Mouse (Mus musculus) kidney, postnatal 0 days (tissue): ENCODE results near the gene Aff4. TPM values are rescaled to one million over a fixed set of nuclear protein-coding genes. Genes with fewer than 3 reads are reported as not detected.
A peak's percentile ranks its signal among the peaks of the same experiment; 100 is the strongest.

Experiments used
- ATAC-seq: fragments of 200-750 bp; cut with Nextera tagmentation; replicated peaks from 2 replicates; pipeline ENCODE4 v1.8.0; 2017; ENCODE audit warnings: low read depth, moderate number of reproducible peaks, moderate TSS enrichment, moderate library complexity; ENCODE audit not compliant: low FRiP score
- DNase-seq: peaks from one replicate; pipeline ENCODE4 v3.0.0-alpha.2; 2016; ENCODE audit warnings: low spot score
- H3K27ac ChIP-seq: fragments of 300-500 bp; sonication (generic); 2 replicates; pipeline ENCODE4 v1.5.1; 2014; ENCODE audit warnings: mild to moderate bottlenecking
- H3K27me3 ChIP-seq: fragments of 300-500 bp; sonication (generic); 2 replicates; pipeline ENCODE4 v1.6.1; 2014; ENCODE audit warnings: low read length, mixed read lengths; ENCODE audit not compliant: insufficient read depth
- H3K36me3 ChIP-seq: fragments of 300-500 bp; sonication (generic); 2 replicates; pipeline ENCODE4 v1.6.1; 2014; ENCODE audit warnings: low read length, mixed read lengths; ENCODE audit not compliant: insufficient read depth
- H3K4me1 ChIP-seq: fragments of 300-500 bp; sonication (generic); replicated peaks from 2 replicates; pipeline ENCODE4 v1.6.1; 2014; ENCODE audit warnings: antibody characterized with exemption, low read length, mixed read lengths; ENCODE audit not compliant: insufficient read depth
- H3K4me2 ChIP-seq: fragments of 300-500 bp; sonication (generic); 2 replicates; pipeline ENCODE4 v1.6.1; 2014; ENCODE audit warnings: mild to moderate bottlenecking, low read length, moderate library complexity, mixed read lengths
- H3K4me3 ChIP-seq: fragments of 300-500 bp; sonication (generic); replicated peaks from 2 replicates; pipeline ENCODE4 v1.5.1; 2014; ENCODE audit warnings: low read depth, low read length
- H3K9ac ChIP-seq: fragments of 300-500 bp; sonication (generic); 2 replicates; pipeline ENCODE4 v1.6.1; 2014; ENCODE audit warnings: low read depth, low read length
- H3K9me3 ChIP-seq: fragments of 300-500 bp; sonication (generic); replicated peaks from 2 replicates; pipeline ENCODE4 v1.6.1; 2016; ENCODE audit warnings: low read length, inconsistent platforms, mixed read lengths
- CTCF ChIP-seq: IDR thresholded peaks from 2 replicates; pipeline ENCODE4 v1.5.1; 2016; ENCODE audit warnings: antibody characterized with exemption, low read depth, mild to moderate bottlenecking, moderate library complexity
- WGBS: fragments of 180-500 bp; shearing (Covaris S2); extraction: QIAGEN DNeasy Blood & Tissue Kit; methylation state at CpG from one replicate; pipeline ENCODE4 v1.1.7; 2014; 5-methylcytosine and 5-hydroxymethylcytosine counted together
- polyA plus RNA-seq: library from polyadenylated mRNA; unstranded; fragments of >200 nt; fragmentation: Nextera tagmentation; extraction: Ambion mirVana; gene quantifications from 2 replicates; pipeline ENCODE4 v1.2.1, GENCODE M21; 2015

The Aff4 gene
- polyA plus RNA-seq, 1 experiment from 2014 or later, result 33.9 TPM

DNA sequence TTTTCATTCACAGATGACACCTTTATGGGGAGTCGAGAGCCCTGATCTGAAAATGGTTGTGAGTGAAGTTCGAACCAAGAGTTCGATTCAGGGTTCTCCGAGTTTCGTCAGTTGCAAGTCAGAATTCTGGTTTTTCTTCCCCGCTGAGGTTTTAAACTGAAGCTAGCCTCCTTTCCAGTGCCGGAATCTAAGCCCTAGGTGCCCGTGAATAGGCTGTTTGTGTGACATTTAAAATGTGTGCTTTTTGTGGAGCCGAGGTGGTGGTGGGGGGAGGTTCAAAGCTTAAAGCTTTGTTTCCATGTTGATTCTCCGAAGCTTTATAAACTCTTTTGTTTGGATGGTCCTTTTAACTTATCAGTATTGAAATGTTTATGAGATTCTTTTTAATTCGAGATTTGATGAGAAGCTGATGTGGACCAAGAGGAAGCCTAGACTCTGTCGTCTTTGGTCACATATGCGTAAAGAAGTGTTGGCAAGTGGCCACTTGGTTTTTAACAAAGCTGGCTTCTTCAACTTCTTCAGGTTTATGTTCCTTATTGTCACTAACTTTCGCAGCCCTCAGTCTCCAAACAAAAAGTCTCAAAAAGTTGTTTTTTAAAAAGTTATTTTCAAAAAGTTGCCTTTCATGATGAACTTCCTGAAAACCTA, 1.4 kb downstream of the Aff4 start:
- peak; percentile 36 for DNase-seq
- H3K4me2 ChIP-seq, result peak overlapping the region; percentile 95
- no peak for ATAC-seq
- peak overlapping the region; percentile 83 for H3K4me3 ChIP-seq
- WGBS, result 3% methylated on average over 14 of the region's 14 CpGs
- H3K4me1 ChIP-seq, result 0 out of 2 replicates have a peak, but pooled peaks cover 7% of the 10 kb centered on the region
- H3K27me3 ChIP-seq, result no peaks in the 10 kb centered on the region
- H3K27ac ChIP-seq, result peak overlapping the region; percentile 99
- no peaks in the 10 kb centered on the region for H3K9me3 ChIP-seq
- H3K36me3 ChIP-seq, result no peaks in the 10 kb centered on the region
- no peak for TF ChIP-seq CTCF
- peak overlapping the region; percentile 99 for H3K9ac ChIP-seq

DNA sequence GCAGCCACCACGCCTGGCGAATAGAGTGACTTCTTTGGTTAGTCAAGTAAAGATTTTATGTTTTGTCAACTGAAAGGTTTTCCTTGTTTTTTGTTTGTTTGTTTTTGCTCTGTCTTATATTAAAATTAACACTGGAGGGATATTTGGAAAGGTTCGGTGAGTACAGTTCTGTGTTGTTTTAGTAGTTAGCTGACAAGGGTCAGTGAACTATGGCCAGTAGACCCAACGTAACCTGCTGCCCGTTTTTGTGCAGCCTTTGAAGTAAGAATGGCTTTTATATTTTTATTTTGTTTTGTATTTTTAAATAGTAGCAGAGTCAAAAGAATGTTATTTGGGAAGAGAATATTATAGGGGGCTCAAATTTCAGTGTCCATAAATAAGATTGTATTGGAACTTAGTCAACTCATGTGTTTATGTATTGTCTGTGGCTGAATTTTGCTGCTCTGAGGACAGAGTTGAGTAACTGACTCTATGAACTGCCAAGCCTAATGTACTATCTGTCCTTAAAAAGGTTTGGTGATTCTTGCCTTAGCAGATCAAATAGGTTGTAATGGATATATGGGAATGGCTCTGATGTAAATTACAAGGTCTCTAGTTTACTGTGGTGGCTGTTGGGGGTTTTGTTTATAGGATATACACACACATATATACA, 8.0 kb downstream of the Aff4 start:
- no peak for TF ChIP-seq CTCF
- Histone ChIP-seq H3K4me3 (no peak overlapping the region), H3K27me3 (no peaks in the 10 kb centered on the region), H3K9ac (no peak overlapping the region), H3K4me1 (no peaks in the 10 kb centered on the region), H3K27ac (no peak overlapping the region), H3K9me3 (no peaks in the 10 kb centered on the region), H3K4me2 (no peak overlapping the region), H3K36me3 (no peaks in the 10 kb centered on the region)
- WGBS, result 60% methylated on average over 5 of the region's 5 CpGs
- ATAC-seq (no peak), DNase-seq (no peak)

DNA sequence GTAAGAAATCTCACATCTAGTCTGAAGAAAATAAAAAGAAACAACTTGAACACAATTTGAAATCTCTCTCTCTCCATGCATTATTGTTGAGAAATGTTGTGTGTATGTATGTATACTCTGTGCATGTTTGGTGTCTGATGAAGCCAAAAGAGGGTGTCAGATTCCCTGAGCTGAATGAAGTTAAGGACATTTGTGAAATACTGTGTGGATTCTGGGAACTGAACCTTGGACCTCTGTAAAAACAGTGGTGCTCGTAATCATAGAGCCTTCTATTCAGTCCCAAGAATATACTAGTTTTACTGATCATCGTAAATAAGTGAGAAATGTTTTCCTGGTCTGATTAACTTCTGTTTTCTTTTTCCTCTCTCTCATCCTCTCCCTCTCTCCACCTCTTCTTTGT, 16.4 kb downstream of the Aff4 start:
- Histone ChIP-seq H3K36me3 (peaks cover 10% of the 10 kb centered on the region; the same call in 1 of the 2 replicates), H3K9ac (no peak overlapping the region), H3K4me3 (no peak overlapping the region), H3K4me2 (no peak overlapping the region), H3K4me1 (no peaks in the 10 kb centered on the region), H3K27me3 (no peaks in the 10 kb centered on the region), H3K27ac (no peak overlapping the region), H3K9me3 (no peaks in the 10 kb centered on the region)
- DNase-seq (no peak), ATAC-seq (no peak)
- WGBS, result 77% methylated on average over 2 of the region's 2 CpGs
- no peak for TF ChIP-seq CTCF

DNA sequence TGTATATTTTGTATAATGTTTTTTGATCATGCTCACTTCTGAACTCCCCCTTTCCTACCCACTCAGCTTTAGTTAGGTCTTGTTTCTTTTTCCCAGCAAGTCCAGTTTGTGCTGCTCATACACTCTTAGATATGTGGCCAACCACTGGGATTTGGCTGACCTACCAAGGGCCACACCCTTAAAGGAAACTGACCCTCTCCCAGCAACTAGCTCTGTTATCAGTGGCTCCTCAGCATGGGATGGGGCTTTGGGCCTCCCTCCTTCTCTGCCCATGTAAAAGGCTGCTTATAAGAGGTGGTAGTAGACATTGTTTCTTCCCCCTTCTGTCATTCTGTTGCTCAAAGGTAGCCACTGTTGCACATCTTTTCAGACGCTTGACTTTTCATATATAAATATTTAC, 28.3 kb downstream of the Aff4 start:
- Histone ChIP-seq H3K4me3 (no peak overlapping the region), H3K4me1 (no peaks in the 10 kb centered on the region), H3K27ac (no peak overlapping the region), H3K4me2 (no peak overlapping the region), H3K9me3 (no peaks in the 10 kb centered on the region), H3K9ac (no peak overlapping the region), H3K36me3 (peaks cover 40% of the 10 kb centered on the region), H3K27me3 (no peaks in the 10 kb centered on the region)
- DNase-seq, result no peak
- 85% methylated on average over 1 of the region's 1 CpGs for WGBS
- no peak for TF ChIP-seq CTCF
- ATAC-seq, result no peak

DNA sequence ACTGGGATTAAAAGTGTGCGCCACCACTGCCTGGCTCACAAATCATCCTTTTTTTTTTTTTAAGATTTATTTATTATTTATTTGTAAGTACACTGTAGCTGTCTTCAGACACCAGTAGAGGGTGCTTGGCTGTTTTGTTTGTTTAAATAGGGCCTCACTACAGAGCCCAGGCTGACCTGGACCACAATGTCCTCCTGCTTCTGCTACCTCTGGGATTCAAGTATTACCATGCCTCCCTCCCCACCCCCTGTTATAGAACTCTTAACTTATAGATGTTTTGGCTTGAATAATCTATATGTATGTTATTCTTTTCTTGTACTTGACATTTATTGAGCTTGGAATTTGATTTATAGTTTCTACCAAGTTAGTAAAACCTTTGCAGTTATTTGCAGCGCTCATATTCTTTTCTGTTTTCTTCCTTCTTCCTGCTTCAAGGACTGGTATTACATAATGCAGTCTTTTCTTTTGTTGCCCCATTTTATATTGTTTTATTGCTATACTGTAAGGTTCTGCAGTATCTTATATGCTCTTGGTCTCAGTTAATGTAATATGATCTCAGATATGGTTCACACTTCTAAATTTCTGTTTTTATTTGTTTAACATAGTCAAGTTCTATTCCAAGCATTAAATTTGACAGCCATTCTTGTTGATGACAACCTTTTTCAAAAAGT, 33.3 kb downstream of the Aff4 start:
- WGBS, result 89% methylated on average over 2 of the region's 2 CpGs
- DNase-seq (no peak), ATAC-seq (no peak)
- TF ChIP-seq CTCF, result no peak
- H3K36me3 ChIP-seq, result peaks cover 24% of the 10 kb centered on the region
- no peak overlapping the region for H3K27ac ChIP-seq
- H3K4me2 ChIP-seq, result no peak overlapping the region
- no peak overlapping the region for H3K4me3 ChIP-seq
- H3K4me1 ChIP-seq, result no peaks in the 10 kb centered on the region
- H3K9ac ChIP-seq, result no peak overlapping the region
- no peaks in the 10 kb centered on the region for H3K9me3 ChIP-seq
- H3K27me3 ChIP-seq, result no peaks in the 10 kb centered on the region

DNA sequence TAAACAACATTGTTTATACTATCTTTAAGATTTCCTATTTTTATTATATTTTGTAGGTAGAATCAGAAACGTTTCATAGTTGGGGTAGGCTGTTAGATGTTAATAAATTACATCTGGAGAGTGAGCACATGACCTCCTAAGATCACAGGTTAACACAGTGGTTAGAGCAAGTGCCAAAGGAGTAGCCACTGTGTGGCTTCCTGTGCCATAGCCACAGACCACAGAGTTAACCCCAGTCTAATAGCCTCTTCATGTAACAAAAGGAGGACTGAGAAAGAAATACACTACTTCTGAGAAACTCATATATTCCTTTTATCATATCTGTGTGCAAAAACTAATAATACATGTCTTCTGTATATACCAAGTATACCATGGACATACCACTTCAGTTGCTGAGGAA, 43.2 kb downstream of the Aff4 start:
- no peaks in the 10 kb centered on the region for H3K4me1 ChIP-seq
- H3K4me3 ChIP-seq, result no peak overlapping the region
- no peaks in the 10 kb centered on the region for H3K9me3 ChIP-seq
- H3K27me3 ChIP-seq, result no peaks in the 10 kb centered on the region
- TF ChIP-seq CTCF, result no peak
- peaks cover 14% of the 10 kb centered on the region for H3K36me3 ChIP-seq
- H3K9ac ChIP-seq, result no peak overlapping the region
- H3K4me2 ChIP-seq, result no peak overlapping the region
- WGBS, result 70% methylated on average over 1 of the region's 1 CpGs
- ATAC-seq, result no peak
- DNase-seq, result no peak
- no peak overlapping the region for H3K27ac ChIP-seq
